Mouse (Mus musculus) liver, postnatal 0 days (tissue): ENCODE measurements around the gene Gnao1. TPM values are rescaled to one million over a fixed set of nuclear protein-coding genes. Genes with fewer than 3 reads are reported as not detected.

Experiments used
- ATAC-seq: fragments of 200-750 bp; cut with Nextera tagmentation; 2 replicates; pipeline ENCODE4 v1.8.0; 2017; ENCODE audit warnings: mild to moderate bottlenecking, moderate library complexity
- DNase-seq: peaks from one replicate; pipeline ENCODE4 v3.0.0-alpha.2; 2016
- H3K27ac ChIP-seq: fragments of 300-500 bp; sonication (generic); 2 replicates; pipeline ENCODE4 v1.5.1; 2014; ENCODE audit warnings: antibody characterized with exemption, moderate library complexity, mild to moderate bottlenecking, low read depth
- H3K27me3 ChIP-seq: fragments of 300-500 bp; sonication (generic); 2 replicates; pipeline ENCODE4 v1.6.1; 2014; ENCODE audit warnings: low read length, control low read depth, mixed read lengths; ENCODE audit not compliant: insufficient read depth
- H3K36me3 ChIP-seq: fragments of 300-500 bp; sonication (generic); replicated peaks from 2 replicates; pipeline ENCODE4 v1.6.1; 2014; ENCODE audit warnings: mild to moderate bottlenecking, control low read depth, low read length, moderate library complexity, mixed read lengths; ENCODE audit not compliant: insufficient read depth
- H3K4me1 ChIP-seq: fragments of 300-500 bp; sonication (generic); 2 replicates; pipeline ENCODE4 v1.6.1; 2014; ENCODE audit warnings: antibody characterized with exemption, mild to moderate bottlenecking, control low read depth; ENCODE audit not compliant: insufficient read depth
- H3K4me2 ChIP-seq: fragments of 300-500 bp; sonication (generic); 2 replicates; pipeline ENCODE4 v1.6.1; 2014; ENCODE audit warnings: low read depth, mild to moderate bottlenecking, low read length, moderate library complexity, mixed read lengths
- H3K4me3 ChIP-seq: fragments of 300-500 bp; sonication (generic); 2 replicates; pipeline ENCODE4 v1.5.1; 2014; ENCODE audit warnings: low read depth, low read length
- H3K9ac ChIP-seq: fragments of 300-500 bp; sonication (generic); replicated peaks from 2 replicates; pipeline ENCODE4 v1.6.1; 2014; ENCODE audit warnings: mild to moderate bottlenecking, moderate library complexity
- H3K9me3 ChIP-seq: fragments of 300-500 bp; sonication (generic); 2 replicates; pipeline ENCODE4 v1.6.1; 2016; ENCODE audit warnings: mild to moderate bottlenecking, control low read depth, low read length, mixed read lengths
- CTCF ChIP-seq: sonication (generic); IDR thresholded peaks from 2 replicates; pipeline ENCODE4 v1.5.1; 2016; ENCODE audit warnings: antibody characterized with exemption, low read depth
- EP300 ChIP-seq: IDR thresholded peaks from 2 replicates; pipeline ENCODE4 v1.6.1; 2016; ENCODE audit warnings: antibody characterized with exemption, low read depth, mild to moderate bottlenecking
- WGBS: fragments of 180-500 bp; shearing (Covaris S2); extraction: QIAGEN DNeasy Blood & Tissue Kit; methylation state at CpG from one replicate; pipeline ENCODE4 v1.1.7; 2014; ENCODE audit not compliant: insufficient replicate concordance; 5-methylcytosine and 5-hydroxymethylcytosine counted together
- polyA plus RNA-seq: library from polyadenylated mRNA; unstranded; fragments of >200 nt; fragmentation: Nextera tagmentation; extraction: Ambion mirVana; gene quantifications from 2 replicates; pipeline ENCODE4 v1.2.1, GENCODE M21; 2015

Gene Gnao1
- polyA plus RNA-seq, 1 experiment from 2014 or later, result 0.08 TPM

- Histone ChIP-seq H3K9ac (no peak overlapping the region), H3K4me3 (no peak overlapping the region), H3K4me1 (no peaks in the 10 kb centered on the region), H3K4me2 (no peak overlapping the region), H3K9me3 (no peaks in the 10 kb centered on the region), H3K27ac (no peak overlapping the region), H3K36me3 (no peaks in the 10 kb centered on the region), H3K27me3 (no peaks in the 10 kb centered on the region)
- DNase-seq (no peak), ATAC-seq (no peak)
- WGBS, result 53% methylated on average over 11 of the region's 11 CpGs
- TF ChIP-seq CTCF (no peak), EP300 (no peak)
These were observed 131.0 kb downstream of the Gnao1 start for GRCm38 (mm10) chr8:93940542-93941423.

GRCm38 (mm10) chr8:93941636-93942054 lies 131.9 kb downstream of the Gnao1 start:
- Histone ChIP-seq H3K4me1 (no peaks in the 10 kb centered on the region), H3K4me2 (no peak overlapping the region), H3K27ac (no peak overlapping the region), H3K4me3 (no peak overlapping the region), H3K27me3 (no peaks in the 10 kb centered on the region), H3K36me3 (no peaks in the 10 kb centered on the region), H3K9me3 (no peaks in the 10 kb centered on the region), H3K9ac (no peak overlapping the region)
- TF ChIP-seq CTCF, result no peak
- WGBS, result 51% methylated on average over 4 of the region's 4 CpGs
- ATAC-seq (no peak), DNase-seq (no peak)

DNA sequence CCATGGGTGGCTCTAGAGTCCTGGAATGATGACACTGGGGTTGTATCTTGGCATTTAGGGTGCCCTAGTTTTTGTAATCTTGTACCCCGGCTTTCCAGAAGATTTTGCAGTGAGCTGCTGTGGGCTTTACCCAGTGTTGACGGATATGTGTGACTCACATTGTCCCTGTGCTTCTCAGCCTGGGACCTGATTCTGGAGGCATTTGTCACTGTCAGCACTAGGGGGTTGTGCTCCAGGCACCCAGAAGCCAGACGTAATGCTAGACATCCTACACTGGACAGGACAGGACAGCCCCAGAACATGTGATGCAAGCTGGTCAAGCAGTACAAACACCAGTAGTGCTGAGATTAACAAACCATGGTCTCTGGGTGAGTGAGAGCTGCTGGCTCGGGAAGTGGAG lies 136.0 kb downstream of the Gnao1 start:
- Histone ChIP-seq H3K27me3 (no peaks in the 10 kb centered on the region), H3K27ac (no peak overlapping the region), H3K9ac (no peak overlapping the region), H3K4me2 (no peak overlapping the region), H3K36me3 (no peaks in the 10 kb centered on the region), H3K9me3 (no peaks in the 10 kb centered on the region), H3K4me3 (no peak overlapping the region), H3K4me1 (no peaks in the 10 kb centered on the region)
- TF ChIP-seq EP300 (no peak), CTCF (no peak)
- ATAC-seq (peak; percentile 13; the same call in 1 of the 2 replicates), DNase-seq (no peak)
- WGBS, result 68% methylated on average over 4 of the region's 4 CpGs

GRCm38 (mm10) chr8:93946397-93946796 lies 136.6 kb downstream of the Gnao1 start:
- H3K4me3 ChIP-seq, result no peak overlapping the region
- H3K36me3 ChIP-seq, result no peaks in the 10 kb centered on the region
- no peaks in the 10 kb centered on the region for H3K9me3 ChIP-seq
- H3K9ac ChIP-seq, result no peak overlapping the region
- no peak overlapping the region for H3K4me2 ChIP-seq
- H3K27me3 ChIP-seq, result no peaks in the 10 kb centered on the region
- no peaks in the 10 kb centered on the region for H3K4me1 ChIP-seq
- ATAC-seq, result no peak
- no peak for TF ChIP-seq EP300
- no peak for TF ChIP-seq CTCF
- no peak overlapping the region for H3K27ac ChIP-seq
- DNase-seq, result no peak
- WGBS, result 95% methylated on average over 1 of the region's 1 CpGs

- no peak for ATAC-seq
- Histone ChIP-seq H3K4me2 (no peak overlapping the region), H3K4me3 (no peak overlapping the region), H3K4me1 (no peaks in the 10 kb centered on the region), H3K9ac (no peak overlapping the region), H3K9me3 (no peaks in the 10 kb centered on the region), H3K27ac (no peak overlapping the region), H3K27me3 (no peaks in the 10 kb centered on the region), H3K36me3 (no peaks in the 10 kb centered on the region)
- 79% methylated on average over 14 of the region's 14 CpGs for WGBS
- no peak for DNase-seq
- TF ChIP-seq EP300 (no peak), CTCF (no peak)
These were observed 140.4 kb downstream of the Gnao1 start for GRCm38 (mm10) chr8:93950133-93950532.

DNA sequence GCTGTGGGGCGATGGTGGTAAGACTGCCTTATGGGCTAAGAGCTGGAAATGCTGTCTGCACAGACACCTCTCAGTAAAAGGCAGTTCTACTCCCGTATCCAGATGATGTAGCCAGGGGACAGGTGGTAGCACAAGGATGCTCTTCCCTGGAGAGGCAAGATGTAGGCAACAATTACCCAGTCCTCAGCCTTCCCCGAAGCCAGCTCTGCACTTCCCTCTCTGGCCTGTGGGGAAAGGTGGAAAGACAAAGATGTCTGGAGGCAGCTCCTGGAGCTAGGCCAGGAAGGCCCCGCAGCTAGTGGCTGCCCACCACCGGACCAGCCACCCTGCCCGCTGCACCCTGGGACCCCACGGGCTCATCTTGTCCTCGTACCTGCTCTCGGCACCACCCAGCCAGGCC lies 142.7 kb downstream of the Gnao1 start:
- DNase-seq (no peak), ATAC-seq (no peak)
- Histone ChIP-seq H3K27ac (no peak overlapping the region), H3K9ac (no peak overlapping the region), H3K4me1 (no peaks in the 10 kb centered on the region), H3K27me3 (no peaks in the 10 kb centered on the region), H3K4me2 (no peak overlapping the region), H3K4me3 (no peak overlapping the region), H3K36me3 (no peaks in the 10 kb centered on the region), H3K9me3 (no peaks in the 10 kb centered on the region)
- WGBS, result 84% methylated on average over 9 of the region's 9 CpGs
- TF ChIP-seq EP300 (no peak), CTCF (no peak)
